Mouse (Mus musculus): ENCODE data around the gene Kiz. TPM values are rescaled to one million over a fixed set of nuclear protein-coding genes. Genes with fewer than 3 reads are reported as not detected.

Kiz gene
- total and polyA plus RNA-seq, 3 experiments: 8.2 to 13.1 TPM; not detected in 1

- no peak for DNase-seq (ENCODE audit: low read depth, low spot score)
- H3K9ac ChIP-seq (ENCODE audit: control insufficient read depth, low read depth, low read length, poor library complexity, severe bottlenecking): no peak overlapping the region
- no peaks in the 10 kb centered on the region; a peak in 1 of 4 replicates for H3K27me3 ChIP-seq (ENCODE audit: control insufficient read depth in 1 of 2, insufficient read depth in 2 of 2, low read length in 2 of 2)
- no peaks in the 10 kb centered on the region for H3K36me3 ChIP-seq (ENCODE audit: control insufficient read depth in 1 of 2, insufficient read depth in 2 of 2, low read length in 2 of 2)
- H3K4me3 ChIP-seq (ENCODE audit: control insufficient read depth in 1 of 2, insufficient read depth in 1 of 2, low read depth in 2 of 2, low read length in 2 of 2): no peak overlapping the region
- H3K9me3 ChIP-seq (replicated peaks; ENCODE audit: insufficient read depth, low read length): no peaks in the 10 kb centered on the region
- no peaks in the 10 kb centered on the region for H3K79me2 ChIP-seq (ENCODE audit: control insufficient read depth, insufficient read depth, low read length, poor library complexity)
- no peak overlapping the region for H3K27ac ChIP-seq (ENCODE audit: control insufficient read depth, low read depth, low read length)
- no peaks in the 10 kb centered on the region for H3K4me1 ChIP-seq (ENCODE audit: control insufficient read depth in 1 of 2, insufficient read depth in 2 of 2, low read length in 2 of 2)
- TF ChIP-seq MYC (IDR thresholded peaks at IDR 0.05; ENCODE audit: low read depth, low read length): no peak
- TF ChIP-seq MAFK (IDR thresholded peaks at IDR 0.05; ENCODE audit: borderline replicate concordance, low read depth, low read length): no peak
- TF ChIP-seq USF2 (IDR thresholded peaks at IDR 0.05; ENCODE audit: borderline replicate concordance in 1 of 2, insufficient read depth in 1 of 2, low read depth in 1 of 2, low read length in 2 of 2): no peak
- no peak for TF ChIP-seq POLR2AphosphoS2 (IDR thresholded peaks at IDR 0.05; ENCODE audit: low read length)
Measured at GRCm38 (mm10) chr2:146835241-146835990, 20.2 kb upstream of the Kiz start.

GRCm38 (mm10) chr2:146836246-146836645, 19.4 kb upstream of the Kiz start:
- no peak overlapping the region for H3K27ac ChIP-seq (ENCODE audit: control insufficient read depth, low read depth, low read length)

GRCm38 (mm10) chr2:146836871-146837550, 18.7 kb upstream of the Kiz start:
- Histone ChIP-seq H3K79me2 (ENCODE audit: control insufficient read depth, insufficient read depth, low read length, poor library complexity) (no peaks in the 10 kb centered on the region), H3K27ac (ENCODE audit: control insufficient read depth, low read depth, low read length) (no peak overlapping the region), H3K27me3 (ENCODE audit: control insufficient read depth in 1 of 2, insufficient read depth in 2 of 2, low read length in 2 of 2) (no peaks in the 10 kb centered on the region; a peak in 1 of 4 replicates), H3K4me3 (ENCODE audit: control insufficient read depth in 1 of 2, insufficient read depth in 1 of 2, low read depth in 2 of 2, low read length in 2 of 2) (no peak overlapping the region), H3K36me3 (ENCODE audit: control insufficient read depth in 1 of 2, insufficient read depth in 2 of 2, low read length in 2 of 2) (no peaks in the 10 kb centered on the region), H3K4me1 (ENCODE audit: control insufficient read depth in 1 of 2, insufficient read depth in 2 of 2, low read length in 2 of 2) (no peaks in the 10 kb centered on the region), H3K9ac (ENCODE audit: control insufficient read depth, low read depth, low read length, poor library complexity, severe bottlenecking) (no peak overlapping the region), H3K9me3 (replicated peaks; ENCODE audit: insufficient read depth, low read length) (no peaks in the 10 kb centered on the region)
- DNase-seq (ENCODE audit: low read depth, low spot score): no peak
- TF ChIP-seq ZMIZ1 (IDR thresholded peaks at IDR 0.05; ENCODE audit: low read depth, low read length) (no peak), CTCF (IDR thresholded peaks at IDR 0.05 in 2 of 3, conservative IDR thresholded peaks at IDR 0.05 in 1 of 3; ENCODE audit: control insufficient read depth in 1 of 3, insufficient read depth in 1 of 3, low read depth in 2 of 3, low read length in 3 of 3, poor library complexity in 1 of 3, severe bottlenecking in 1 of 3) (no peak), TAL1 (IDR thresholded peaks at IDR 0.05; ENCODE audit: low read length) (no peak), ZNF384 (IDR thresholded peaks at IDR 0.05; ENCODE audit: low read depth, low read length) (no peak), RAD21 (IDR thresholded peaks at IDR 0.05; ENCODE audit: low read depth, low read length) (no peak), MYB (IDR thresholded peaks at IDR 0.05; ENCODE audit: low read depth, low read length) (no peak), CHD1 (IDR thresholded peaks at IDR 0.05; ENCODE audit: low read depth, low read length) (no peak), SMC3 (IDR thresholded peaks at IDR 0.05; ENCODE audit: low read depth, low read length) (no peak), NELFE (IDR thresholded peaks at IDR 0.05; ENCODE audit: low read depth, low read length) (no peak)

More at GRCm38 (mm10) chr2:146836246-146836645, 19.4 kb upstream of the Kiz start:
- H3K4me1 ChIP-seq (ENCODE audit: control insufficient read depth in 1 of 2, insufficient read depth in 2 of 2, low read length in 2 of 2): no peaks in the 10 kb centered on the region
- no peak overlapping the region for H3K4me3 ChIP-seq (ENCODE audit: control insufficient read depth in 1 of 2, insufficient read depth in 1 of 2, low read depth in 2 of 2, low read length in 2 of 2)
- TF ChIP-seq TBP (IDR thresholded peaks at IDR 0.05; ENCODE audit: low read depth, low read length) (no peak), ZKSCAN1 (IDR thresholded peaks at IDR 0.05; ENCODE audit: low read depth, low read length) (no peak), ZMIZ1 (IDR thresholded peaks at IDR 0.05; ENCODE audit: low read depth, low read length) (no peak), NRF1 (IDR thresholded peaks at IDR 0.05; ENCODE audit: insufficient read depth, low read depth, low read length, poor library complexity, severe bottlenecking) (no peak), POLR2AphosphoS2 (IDR thresholded peaks at IDR 0.05; ENCODE audit: low read length) (no peak), MEF2A (IDR thresholded peaks at IDR 0.05; ENCODE audit: extremely low read depth, insufficient replicate concordance, low read depth, low read length, poor library complexity, severe bottlenecking) (no peak), RAD21 (IDR thresholded peaks at IDR 0.05; ENCODE audit: low read depth, low read length) (no peak), RCOR1 (IDR thresholded peaks at IDR 0.05; ENCODE audit: low read depth, low read length) (no peak), GABPA (IDR thresholded peaks at IDR 0.05; ENCODE audit: low read depth, low read length) (no peak), CTCF (IDR thresholded peaks at IDR 0.05 in 2 of 3, conservative IDR thresholded peaks at IDR 0.05 in 1 of 3; ENCODE audit: control insufficient read depth in 1 of 3, insufficient read depth in 1 of 3, low read depth in 2 of 3, low read length in 3 of 3, poor library complexity in 1 of 3, severe bottlenecking in 1 of 3) (no peak)
- no peak overlapping the region for H3K9ac ChIP-seq (ENCODE audit: control insufficient read depth, low read depth, low read length, poor library complexity, severe bottlenecking)
- H3K27me3 ChIP-seq (ENCODE audit: control insufficient read depth in 1 of 2, insufficient read depth in 2 of 2, low read length in 2 of 2): no peaks in the 10 kb centered on the region; a peak in 1 of 4 replicates
- H3K36me3 ChIP-seq (ENCODE audit: control insufficient read depth in 1 of 2, insufficient read depth in 2 of 2, low read length in 2 of 2): no peaks in the 10 kb centered on the region
- DNase-seq (ENCODE audit: low read depth, low spot score): no peak
- no peaks in the 10 kb centered on the region for H3K9me3 ChIP-seq (replicated peaks; ENCODE audit: insufficient read depth, low read length)
- no peaks in the 10 kb centered on the region for H3K79me2 ChIP-seq (ENCODE audit: control insufficient read depth, insufficient read depth, low read length, poor library complexity)

Measured in MEL (cell line).